Mouse (Mus musculus) retina, postnatal 7 days (tissue): Measurements from ENCODE around the gene Mapk3.
"Not testable (repeated sequence)": the region's sequence is repeated elsewhere in the genome, so short reads cannot be mapped to it uniquely, and the experiment has no call there.

Experiments used
- DNase-seq: peaks from one replicate; pipeline ENCODE4 v3.0.0-alpha.2; 2012; ENCODE audit warnings: low read depth, low spot score

Gene Mapk3

GRCm38 (mm10) chr7:126759672-126760390 lies 430 bp downstream of the Mapk3 start:
- DNase-seq = no peak

- no peak for DNase-seq
Observed at GRCm38 (mm10) chr7:126760391-126760802, 996 bp downstream of the Mapk3 start.

GRCm38 (mm10) chr7:126760956-126761355 lies 1.6 kb downstream of the Mapk3 start:
- DNase-seq = no peak

GRCm38 (mm10) chr7:126761529-126762067 lies 2.2 kb downstream of the Mapk3 start:
- DNase-seq = no peak

- DNase-seq = no peak
Observed at GRCm38 (mm10) chr7:126762471-126763008, 3.1 kb downstream of the Mapk3 start.

GRCm38 (mm10) chr7:126765540-126765939 lies 6.1 kb downstream of the Mapk3 start:
- no peak for DNase-seq

- no peak for DNase-seq
Observed at GRCm38 (mm10) chr7:126766201-126766600, 6.8 kb downstream of the Mapk3 start, which contains the start of gene Gdpd3. Gdpd3 (plus strand) TSS chr7:126766334.

GRCm38 (mm10) chr7:126767001-126767400 lies 7.6 kb downstream of the Mapk3 start:
- no peak for DNase-seq

- no peak for DNase-seq
Observed at GRCm38 (mm10) chr7:126770784-126771183, 11.4 kb downstream of the Mapk3 start.

- no peak for DNase-seq
Observed at GRCm38 (mm10) chr7:126773351-126773750, 13.9 kb downstream of the Mapk3 start.

- no peak for DNase-seq
Observed at GRCm38 (mm10) chr7:126774463-126774862, 15.1 kb downstream of the Mapk3 start.

- DNase-seq = no peak
Observed at GRCm38 (mm10) chr7:126775185-126775977, 16.0 kb downstream of the Mapk3 start.

- DNase-seq = no peak
Observed at GRCm38 (mm10) chr7:126775978-126776234, 16.5 kb downstream of the Mapk3 start.

- peak; percentile 85 for DNase-seq
Observed at GRCm38 (mm10) chr7:126776598-126777057, 17.2 kb downstream of the Mapk3 start, which contains the start of gene Ypel3. Ypel3 (plus strand) TSS chr7:126776955.

- DNase-seq = no peak
Observed at GRCm38 (mm10) chr7:126777476-126777875, 18.1 kb downstream of the Mapk3 start.

- DNase-seq = no peak
Observed at GRCm38 (mm10) chr7:126778147-126778546, 18.7 kb downstream of the Mapk3 start.

GRCm38 (mm10) chr7:126779101-126779500 lies 19.7 kb downstream of the Mapk3 start:
- DNase-seq = not testable (repeated sequence)

GRCm38 (mm10) chr7:126779983-126780970 lies 20.9 kb downstream of the Mapk3 start:
- DNase-seq = peak; percentile 69

GRCm38 (mm10) chr7:126780971-126781635 lies 21.7 kb downstream of the Mapk3 start, which contains the start of gene Tbx6:
Tbx6 (plus strand) TSS chr7:126781483.
- no peak for DNase-seq

- no peak for DNase-seq
Observed at GRCm38 (mm10) chr7:126781661-126782370, 22.4 kb downstream of the Mapk3 start.
